8 mouse cellular contexts compared by ENCODE assay signal in the genomic region with DNA sequence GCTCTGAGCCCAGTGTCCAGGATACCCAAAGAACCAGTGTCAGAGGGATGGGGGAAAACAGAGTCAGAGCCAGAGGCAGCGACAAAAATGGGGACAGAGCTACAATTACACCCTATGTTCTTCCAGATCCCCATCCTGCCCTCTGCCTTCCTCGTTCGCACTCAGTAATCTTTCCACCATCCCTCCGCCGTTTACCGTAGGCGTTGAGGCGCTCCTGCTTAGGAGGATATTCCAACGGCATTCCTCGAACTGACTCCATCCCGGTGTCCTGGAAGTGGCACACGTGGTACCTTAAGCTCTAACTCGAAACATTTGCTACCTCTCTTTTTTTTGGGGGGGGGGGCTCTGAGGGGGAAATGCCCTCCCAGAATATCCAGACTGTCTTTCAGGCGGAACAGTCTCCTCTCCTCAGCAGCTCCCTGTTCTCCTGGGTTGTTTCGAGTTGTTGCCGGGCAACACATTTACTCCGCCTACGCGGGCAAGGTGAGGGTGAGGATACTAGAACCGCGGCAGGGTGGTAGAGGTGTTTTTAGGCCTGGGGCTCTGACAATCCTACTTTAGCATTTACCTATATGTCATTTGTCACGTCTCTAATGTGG. TPM values are rescaled to one million over a fixed set of nuclear protein-coding genes. Genes with fewer than 3 reads are reported as not detected.
DNase-seq lines count a peak whose midpoint lies in the region; ATAC-seq and TF ChIP-seq lines count a peak whose summit lies in the region.

No protein-coding gene starts in this region.

- peak overlapping the region; percentile 46 for H3K4me3 ChIP-seq in heart, postnatal 0 days (ENCODE audit: low read depth, low read length)
- H3K4me3 ChIP-seq in bone marrow macrophage, adult 2 months (ENCODE audit: insufficient read depth, low read length), result peak overlapping the region; percentile 60
- peak overlapping the region; percentile 50 for H3K4me3 ChIP-seq in hindbrain, embryonic 12.5 days
- H3K4me3 ChIP-seq in midbrain, embryonic 14.5 days (replicated peaks; ENCODE audit: low read depth, low read length), result peak overlapping the region; percentile 46

- peaks cover 17% of the 10 kb centered on the region for H3K4me1 ChIP-seq in heart, postnatal 0 days (ENCODE audit: control insufficient read depth, insufficient read depth)
- H3K4me1 ChIP-seq in bone marrow macrophage, adult 2 months (ENCODE audit: control insufficient read depth, insufficient read depth, low read length), result no peaks in the 10 kb centered on the region
- peaks cover 20% of the 10 kb centered on the region for H3K4me1 ChIP-seq in hindbrain, embryonic 12.5 days
- H3K4me1 ChIP-seq in midbrain, embryonic 14.5 days (ENCODE audit: control insufficient read depth, insufficient read depth, low read length), result peaks cover 12% of the 10 kb centered on the region

- peaks cover 33% of the 10 kb centered on the region for H3K27me3 ChIP-seq in heart, postnatal 0 days (ENCODE audit: control insufficient read depth, insufficient read depth, low read length)
- peaks cover 17% of the 10 kb centered on the region; the same call in 1 of the 2 replicates for H3K27me3 ChIP-seq in hindbrain, embryonic 12.5 days
- peaks cover 9% of the 10 kb centered on the region; the same call in 1 of the 2 replicates for H3K27me3 ChIP-seq in midbrain, embryonic 14.5 days (ENCODE audit: control insufficient read depth, insufficient read depth, low read length)

- no peak for TF ChIP-seq POLR2A in bone marrow macrophage, adult 2 months (IDR thresholded peaks at IDR 0.05; ENCODE audit: borderline replicate concordance, low read depth, low read length)

- H3K9me3 ChIP-seq in heart, postnatal 0 days (replicated peaks; ENCODE audit: control insufficient read depth, low read length), result no peaks in the 10 kb centered on the region
- H3K9me3 ChIP-seq in hindbrain, embryonic 12.5 days (replicated peaks), result no peaks in the 10 kb centered on the region
- H3K9me3 ChIP-seq in midbrain, embryonic 14.5 days (ENCODE audit: control insufficient read depth, low read length), result no peaks in the 10 kb centered on the region

- peak overlapping the region; percentile 46 for H3K9ac ChIP-seq in heart, postnatal 0 days (replicated peaks; ENCODE audit: low read depth, low read length)
- peak overlapping the region; percentile 74 for H3K9ac ChIP-seq in hindbrain, embryonic 12.5 days
- H3K9ac ChIP-seq in midbrain, embryonic 14.5 days (replicated peaks; ENCODE audit: low read length), result peak overlapping the region; percentile 69

- H3K4me2 ChIP-seq in heart, postnatal 0 days (ENCODE audit: low read depth, low read length), result peak overlapping the region; percentile 75
- peak overlapping the region; percentile 84 for H3K4me2 ChIP-seq in hindbrain, embryonic 12.5 days (replicated peaks)
- peak overlapping the region; percentile 84 for H3K4me2 ChIP-seq in midbrain, embryonic 14.5 days (ENCODE audit: low read length)

- DNase-seq in heart, postnatal 0 days (ENCODE audit: low spot score), result no peak
- no peak for DNase-seq in heart, adult 9 months (ENCODE audit: low spot score in 2 of 2)
- peak; percentile 69 for DNase-seq in midbrain, embryonic 14.5 days
- DNase-seq in left cerebral cortex, adult 9 months (ENCODE audit: low spot score in 2 of 2), result no peak
- no peak for DNase-seq in thymus, postnatal 10 days (ENCODE audit: low spot score in 2 of 2)
- DNase-seq in right cerebral cortex, postnatal 25 days, result no peak

- no peak for TF ChIP-seq EP300 in heart, postnatal 0 days (IDR thresholded peaks at IDR 0.05; ENCODE audit: low read depth)

- TF ChIP-seq CTCF in heart, postnatal 0 days (IDR thresholded peaks at IDR 0.05; ENCODE audit: low read depth), result no peak
- no peak for TF ChIP-seq CTCF in bone marrow macrophage, adult 2 months (IDR thresholded peaks at IDR 0.05; ENCODE audit: low read depth, low read length)

- WGBS in heart, postnatal 0 days, result 8% methylated on average over 22 of the region's 22 CpGs
- WGBS in hindbrain, embryonic 12.5 days, result under 1% methylated on average over 22 of the region's 22 CpGs
- WGBS in midbrain, embryonic 14.5 days, result 2% methylated on average over 22 of the region's 22 CpGs

- H3K36me3 ChIP-seq in heart, postnatal 0 days (replicated peaks; ENCODE audit: control insufficient read depth, insufficient read depth, low read length), result no peaks in the 10 kb centered on the region
- no peaks in the 10 kb centered on the region for H3K36me3 ChIP-seq in hindbrain, embryonic 12.5 days
- H3K36me3 ChIP-seq in midbrain, embryonic 14.5 days (ENCODE audit: control insufficient read depth, insufficient read depth, low read length), result no peaks in the 10 kb centered on the region

- no peak overlapping the region for H3K27ac ChIP-seq in heart, postnatal 0 days (ENCODE audit: low read depth)
- no peak overlapping the region for H3K27ac ChIP-seq in bone marrow macrophage, adult 2 months (ENCODE audit: insufficient read depth, low read depth, low read length)
- peak overlapping the region; percentile 70 for H3K27ac ChIP-seq in hindbrain, embryonic 12.5 days
- peak overlapping the region; percentile 68 for H3K27ac ChIP-seq in midbrain, embryonic 14.5 days (replicated peaks; ENCODE audit: low read depth, low read length)

- ATAC-seq in heart, postnatal 0 days (ENCODE audit: insufficient read depth, low read depth), result no peak
- peak; percentile 28 for ATAC-seq in hindbrain, embryonic 12.5 days (ENCODE audit: low FRiP score)
- no peak; the same call in 1 of the 2 replicates for ATAC-seq in midbrain, embryonic 14.5 days (ENCODE audit: low FRiP score, low TSS enrichment)

RNA-seq across cellular contexts. Expression of a gene that starts 4.5 kb away (rescaled TPM):
- total RNA-seq in heart, postnatal 0 days (2014; rRNA removed; ENCODE audit: low replicate concordance), result 6.3 and 9.3 TPM in 2 replicates
- polyA plus RNA-seq in heart, postnatal 0 days (2015; fragmentation: Nextera tagmentation; extraction: Ambion mirVana), result 2.5 and 2.9 TPM in 2 replicates
- polyA plus RNA-seq in bone marrow macrophage, adult 2 months (2012; ENCODE audit: insufficient read depth, insufficient read length, missing spikeins), result 0.39 and 0.69 TPM in 2 replicates
- polyA plus RNA-seq in hindbrain, embryonic 12.5 days (2016; fragmentation: Nextera tagmentation; extraction: Ambion mirVana), result 10.1 and 11.9 TPM in 2 replicates
- polyA plus RNA-seq in midbrain, embryonic 14.5 days (2014; fragmentation: Nextera tagmentation; extraction: Ambion mirVana), result 7.2 and 8.0 TPM in 2 replicates

RNA-seq across cellular contexts. Expression of a gene that starts 9.7 kb away (rescaled TPM):
- total RNA-seq in heart, postnatal 0 days (2014; rRNA removed; ENCODE audit: low replicate concordance), result not detected in 2 replicates
- 0.18 and 1.0 TPM in 2 replicates for polyA plus RNA-seq in heart, postnatal 0 days (2015; fragmentation: Nextera tagmentation; extraction: Ambion mirVana)
- polyA plus RNA-seq in bone marrow macrophage, adult 2 months (2012; ENCODE audit: insufficient read depth, insufficient read length, missing spikeins), result 4.6 TPM in 1 of 2 replicates, not detected in the other
- polyA plus RNA-seq in hindbrain, embryonic 12.5 days (2016; fragmentation: Nextera tagmentation; extraction: Ambion mirVana), result 11.3 and 12.9 TPM in 2 replicates
- 12.9 and 13.2 TPM in 2 replicates for polyA plus RNA-seq in midbrain, embryonic 14.5 days (2014; fragmentation: Nextera tagmentation; extraction: Ambion mirVana)

RNA-seq across cellular contexts. Expression of a gene that starts 42.5 kb away (rescaled TPM):
- 10.5 and 37.6 TPM in 2 replicates for total RNA-seq in heart, postnatal 0 days (2014; rRNA removed; ENCODE audit: low replicate concordance)
- polyA plus RNA-seq in heart, postnatal 0 days (2015; fragmentation: Nextera tagmentation; extraction: Ambion mirVana), result 42.0 and 45.9 TPM in 2 replicates
- 28.7 and 29.4 TPM in 2 replicates for polyA plus RNA-seq in bone marrow macrophage, adult 2 months (2012; ENCODE audit: insufficient read depth, insufficient read length, missing spikeins)
- 56.9 and 59.5 TPM in 2 replicates for polyA plus RNA-seq in hindbrain, embryonic 12.5 days (2016; fragmentation: Nextera tagmentation; extraction: Ambion mirVana)
- polyA plus RNA-seq in midbrain, embryonic 14.5 days (2014; fragmentation: Nextera tagmentation; extraction: Ambion mirVana), result 68.4 and 79.9 TPM in 2 replicates

RNA-seq across cellular contexts. Expression of a gene that starts 42.7 kb away (rescaled TPM):
- 2.9 and 3.4 TPM in 2 replicates for total RNA-seq in heart, postnatal 0 days (2014; rRNA removed; ENCODE audit: low replicate concordance)
- polyA plus RNA-seq in heart, postnatal 0 days (2015; fragmentation: Nextera tagmentation; extraction: Ambion mirVana), result 1.1 and 1.4 TPM in 2 replicates
- 3.6 and 4.0 TPM in 2 replicates for polyA plus RNA-seq in bone marrow macrophage, adult 2 months (2012; ENCODE audit: insufficient read depth, insufficient read length, missing spikeins)
- 9.5 and 9.6 TPM in 2 replicates for polyA plus RNA-seq in hindbrain, embryonic 12.5 days (2016; fragmentation: Nextera tagmentation; extraction: Ambion mirVana)
- polyA plus RNA-seq in midbrain, embryonic 14.5 days (2014; fragmentation: Nextera tagmentation; extraction: Ambion mirVana), result 3.3 and 3.7 TPM in 2 replicates

Comparison
In these comparisons a context has a peak if more than half of its experiments do, and no peak if none do; other contexts are left out.
1. H3K27ac ChIP-seq: peak in hindbrain, embryonic 12.5 days (single experiment) and midbrain, embryonic 14.5 days (single experiment); none in heart, postnatal 0 days (single experiment) and bone marrow macrophage, adult 2 months (single experiment).
2. Peak in every context shown above with its lines, with median percentiles within 50 percentile points of each other: H3K4me2 ChIP-seq, H3K4me3 ChIP-seq and H3K9ac ChIP-seq.